Mouse (Mus musculus): ENCODE results near the gene Cxcl17. TPM values are rescaled to one million over a fixed set of nuclear protein-coding genes. Genes with fewer than 3 reads are reported as not detected.

Gene Cxcl17
- polyA plus RNA-seq, 1 experiment from 2014 or later: 0.58 TPM

- peaks cover 26% of the 10 kb centered on the region for H3K4me1 ChIP-seq (replicated peaks)
- no peak overlapping the region for H3K27ac ChIP-seq
- no peak overlapping the region for H3K9ac ChIP-seq (replicated peaks)
- H3K4me3 ChIP-seq (replicated peaks): no peak overlapping the region
- H3K36me3 ChIP-seq: peaks cover 41% of the 10 kb centered on the region
- WGBS: 47% methylated on average over 8 of the region's 8 CpGs
- H3K4me2 ChIP-seq: no peak overlapping the region
- no peaks in the 10 kb centered on the region for H3K9me3 ChIP-seq
- no peak for ATAC-seq (ENCODE audit: insufficient number of reproducible peaks, insufficient read depth, low FRiP score, low TSS enrichment, low read depth)
- H3K27me3 ChIP-seq: no peaks in the 10 kb centered on the region
These were observed 22.5 kb downstream of the Cxcl17 start for GRCm38 (mm10) chr7:25390054-25390770.

GRCm38 (mm10) chr7:25388916-25389315, 23.8 kb downstream of the Cxcl17 start:
- H3K27me3 ChIP-seq: no peaks in the 10 kb centered on the region
- H3K4me2 ChIP-seq: no peak overlapping the region
- H3K9ac ChIP-seq (replicated peaks): no peak overlapping the region
- no peak overlapping the region for H3K4me3 ChIP-seq (replicated peaks)
- H3K36me3 ChIP-seq: peaks cover 54% of the 10 kb centered on the region
- WGBS: 90% methylated on average over 7 of the region's 7 CpGs
- no peak overlapping the region for H3K27ac ChIP-seq
- no peaks in the 10 kb centered on the region for H3K9me3 ChIP-seq
- peaks cover 16% of the 10 kb centered on the region for H3K4me1 ChIP-seq (replicated peaks)
- no peak for ATAC-seq (ENCODE audit: insufficient number of reproducible peaks, insufficient read depth, low FRiP score, low TSS enrichment, low read depth)

GRCm38 (mm10) chr7:25387811-25388440, 24.8 kb downstream of the Cxcl17 start:
- peaks cover 64% of the 10 kb centered on the region for H3K36me3 ChIP-seq
- 94% methylated on average over 18 of the region's 18 CpGs for WGBS
- no peak for ATAC-seq (ENCODE audit: insufficient number of reproducible peaks, insufficient read depth, low FRiP score, low TSS enrichment, low read depth)

GRCm38 (mm10) chr7:25385850-25386555, 26.7 kb downstream of the Cxcl17 start:
- 0 out of 2 replicates have a peak overlapping the region, but pooled peaks have one; percentile 8 for H3K9ac ChIP-seq (replicated peaks)
- no peaks in the 10 kb centered on the region for H3K27me3 ChIP-seq
- H3K36me3 ChIP-seq: peaks cover 72% of the 10 kb centered on the region
- H3K27ac ChIP-seq: no peak overlapping the region
- no peak overlapping the region for H3K4me2 ChIP-seq
- no peak overlapping the region for H3K4me3 ChIP-seq (replicated peaks)
- H3K4me1 ChIP-seq (replicated peaks): peaks cover 15% of the 10 kb centered on the region
- WGBS: 88% methylated on average over 12 of the region's 12 CpGs
- no peak for ATAC-seq (ENCODE audit: insufficient number of reproducible peaks, insufficient read depth, low FRiP score, low TSS enrichment, low read depth)
- no peaks in the 10 kb centered on the region for H3K9me3 ChIP-seq

More at GRCm38 (mm10) chr7:25387811-25388440, 24.8 kb downstream of the Cxcl17 start:
- Histone ChIP-seq H3K9ac (replicated peaks) (no peak overlapping the region), H3K4me3 (replicated peaks) (no peak overlapping the region), H3K9me3 (no peaks in the 10 kb centered on the region), H3K4me1 (replicated peaks) (peaks cover 13% of the 10 kb centered on the region), H3K4me2 (no peak overlapping the region), H3K27me3 (no peaks in the 10 kb centered on the region), H3K27ac (no peak overlapping the region)

- Histone ChIP-seq H3K9ac (replicated peaks) (no peak overlapping the region), H3K36me3 (peaks cover 72% of the 10 kb centered on the region), H3K27ac (no peak overlapping the region), H3K4me2 (no peak overlapping the region), H3K4me1 (replicated peaks) (peaks cover 12% of the 10 kb centered on the region), H3K27me3 (no peaks in the 10 kb centered on the region), H3K9me3 (no peaks in the 10 kb centered on the region), H3K4me3 (replicated peaks) (no peak overlapping the region)
- no peak for ATAC-seq (ENCODE audit: insufficient number of reproducible peaks, insufficient read depth, low FRiP score, low TSS enrichment, low read depth)
- 93% methylated on average over 12 of the region's 12 CpGs for WGBS
These were observed 27.4 kb downstream of the Cxcl17 start for GRCm38 (mm10) chr7:25385259-25385658.

GRCm38 (mm10) chr7:25384818-25385217, 27.9 kb downstream of the Cxcl17 start:
- 90% methylated on average over 9 of the region's 9 CpGs for WGBS
- H3K27ac ChIP-seq: no peak overlapping the region
- ATAC-seq (ENCODE audit: insufficient number of reproducible peaks, insufficient read depth, low FRiP score, low TSS enrichment, low read depth): no peak
- peaks cover 12% of the 10 kb centered on the region for H3K4me1 ChIP-seq (replicated peaks)
- no peak overlapping the region for H3K4me3 ChIP-seq (replicated peaks)
- H3K27me3 ChIP-seq: no peaks in the 10 kb centered on the region
- H3K9ac ChIP-seq (replicated peaks): no peak overlapping the region
- H3K36me3 ChIP-seq: peaks cover 72% of the 10 kb centered on the region
- no peak overlapping the region for H3K4me2 ChIP-seq
- no peaks in the 10 kb centered on the region for H3K9me3 ChIP-seq

GRCm38 (mm10) chr7:25384318-25384717, 28.4 kb downstream of the Cxcl17 start:
- ATAC-seq (ENCODE audit: insufficient number of reproducible peaks, insufficient read depth, low FRiP score, low TSS enrichment, low read depth): no peak
- Histone ChIP-seq H3K4me2 (no peak overlapping the region), H3K27ac (no peak overlapping the region), H3K4me1 (replicated peaks) (peaks cover 12% of the 10 kb centered on the region), H3K9me3 (no peaks in the 10 kb centered on the region), H3K4me3 (replicated peaks) (no peak overlapping the region), H3K9ac (replicated peaks) (no peak overlapping the region), H3K36me3 (peaks cover 69% of the 10 kb centered on the region), H3K27me3 (no peaks in the 10 kb centered on the region)
- WGBS: 88% methylated on average over 13 of the region's 13 CpGs

- no peak overlapping the region for H3K9ac ChIP-seq (replicated peaks)
- WGBS: 79% methylated on average over 4 of the region's 4 CpGs
- no peak overlapping the region for H3K27ac ChIP-seq
- peaks cover 16% of the 10 kb centered on the region for H3K4me1 ChIP-seq (replicated peaks)
- H3K9me3 ChIP-seq: no peaks in the 10 kb centered on the region
- H3K4me3 ChIP-seq (replicated peaks): no peak overlapping the region
- H3K27me3 ChIP-seq: no peaks in the 10 kb centered on the region
- ATAC-seq (ENCODE audit: insufficient number of reproducible peaks, insufficient read depth, low FRiP score, low TSS enrichment, low read depth): no peak
- no peak overlapping the region for H3K4me2 ChIP-seq
- H3K36me3 ChIP-seq: peaks cover 67% of the 10 kb centered on the region
These were observed 28.8 kb downstream of the Cxcl17 start for GRCm38 (mm10) chr7:25383891-25384290.

- no peak overlapping the region for H3K9ac ChIP-seq (replicated peaks)
- H3K36me3 ChIP-seq: peaks cover 62% of the 10 kb centered on the region
- H3K4me1 ChIP-seq (replicated peaks): peaks cover 16% of the 10 kb centered on the region
- 86% methylated on average over 7 of the region's 7 CpGs for WGBS
- H3K4me3 ChIP-seq (replicated peaks): no peak overlapping the region
- H3K9me3 ChIP-seq: no peaks in the 10 kb centered on the region
- H3K4me2 ChIP-seq: no peak overlapping the region
- H3K27me3 ChIP-seq: no peaks in the 10 kb centered on the region
- ATAC-seq (ENCODE audit: insufficient number of reproducible peaks, insufficient read depth, low FRiP score, low TSS enrichment, low read depth): no peak
- H3K27ac ChIP-seq: no peak overlapping the region
These were observed 29.3 kb downstream of the Cxcl17 start for GRCm38 (mm10) chr7:25383385-25383784.

- no peak overlapping the region for H3K4me3 ChIP-seq (replicated peaks)
- H3K27ac ChIP-seq: no peak overlapping the region
- H3K4me2 ChIP-seq: no peak overlapping the region
- H3K36me3 ChIP-seq: peaks cover 54% of the 10 kb centered on the region
- ATAC-seq (ENCODE audit: insufficient number of reproducible peaks, insufficient read depth, low FRiP score, low TSS enrichment, low read depth): no peak
- H3K27me3 ChIP-seq: no peaks in the 10 kb centered on the region
- H3K9ac ChIP-seq (replicated peaks): no peak overlapping the region
- no peaks in the 10 kb centered on the region for H3K9me3 ChIP-seq
- H3K4me1 ChIP-seq (replicated peaks): peaks cover 16% of the 10 kb centered on the region
These were observed 30.1 kb downstream of the Cxcl17 start for GRCm38 (mm10) chr7:25382541-25382940.

- H3K27me3 ChIP-seq: peaks cover 2% of the 10 kb centered on the region; the same call in 1 of the 2 replicates
- H3K36me3 ChIP-seq: peaks cover 42% of the 10 kb centered on the region
- no peak overlapping the region for H3K27ac ChIP-seq
- peak overlapping the region; percentile 18; the same call in 1 of the 2 replicates for H3K9ac ChIP-seq (replicated peaks)
- H3K9me3 ChIP-seq: no peaks in the 10 kb centered on the region
- H3K4me3 ChIP-seq (replicated peaks): no peak overlapping the region
- WGBS: 45% methylated on average over 3 of the region's 3 CpGs
- H3K4me1 ChIP-seq (replicated peaks): peaks cover 24% of the 10 kb centered on the region
- no peak for ATAC-seq (ENCODE audit: insufficient number of reproducible peaks, insufficient read depth, low FRiP score, low TSS enrichment, low read depth)
- no peak overlapping the region for H3K4me2 ChIP-seq
These were observed 31.4 kb downstream of the Cxcl17 start for GRCm38 (mm10) chr7:25381284-25381680.
